Mouse (Mus musculus) neural tube, embryonic 14.5 days (tissue): ENCODE measurements at regions not wholly inside any gene's neighbourhood (a gene's known extent, or its start where the extent isn't known, plus 50 kb on each side); places are given as distances from the start of the nearest gene placed in this dataset.

Experiments
- ATAC-seq: fragments of 200-750 bp; cut with Nextera tagmentation; 2 replicates; pipeline ENCODE4 v1.8.0; 2017; ENCODE audit warnings: low read depth, mild to moderate bottlenecking, moderate TSS enrichment, moderate library complexity
- H3K27ac ChIP-seq: fragments of 300-500 bp; sonication (generic); 2 replicates; pipeline ENCODE4 v1.5.1; 2014; ENCODE audit warnings: low read depth, mild to moderate bottlenecking, control low read depth, low read length, moderate library complexity, mixed read lengths
- H3K27me3 ChIP-seq: fragments of 300-500 bp; sonication (generic); 2 replicates; pipeline ENCODE4 v1.6.1; 2014; ENCODE audit warnings: low read length; ENCODE audit not compliant: control insufficient read depth, insufficient read depth
- H3K36me3 ChIP-seq: fragments of 300-500 bp; sonication (generic); 2 replicates; pipeline ENCODE4 v1.6.1; 2014; ENCODE audit warnings: low read length, mixed read lengths; ENCODE audit not compliant: control insufficient read depth, insufficient read depth
- H3K4me1 ChIP-seq: fragments of 300-500 bp; sonication (generic); 2 replicates; pipeline ENCODE4 v1.6.1; 2014; ENCODE audit warnings: low read length; ENCODE audit not compliant: control insufficient read depth, insufficient read depth
- H3K4me2 ChIP-seq: fragments of 300-500 bp; sonication (generic); 2 replicates; pipeline ENCODE4 v1.6.1; 2014; ENCODE audit warnings: mild to moderate bottlenecking, low read depth, low read length, control low read depth
- H3K4me3 ChIP-seq: fragments of 300-500 bp; sonication (generic); 2 replicates; pipeline ENCODE4 v1.5.1; 2014; ENCODE audit warnings: low read depth, low read length, control low read depth, mixed read lengths
- H3K9ac ChIP-seq: fragments of 300-500 bp; sonication (generic); replicated peaks from 2 replicates; pipeline ENCODE4 v1.6.1; 2014; ENCODE audit warnings: low read depth, mild to moderate bottlenecking, control low read depth, low read length, mixed read lengths
- H3K9me3 ChIP-seq: fragments of 300-500 bp; sonication (generic); 2 replicates; pipeline ENCODE4 v1.6.1; 2016; ENCODE audit warnings: low read length; ENCODE audit not compliant: control insufficient read depth
- WGBS: fragments of 180-500 bp; shearing (Covaris S2); extraction: QIAGEN DNeasy Blood & Tissue Kit; methylation state at CpG from one replicate; pipeline ENCODE4 v1.1.7; 2014; 5-methylcytosine and 5-hydroxymethylcytosine counted together

DNA sequence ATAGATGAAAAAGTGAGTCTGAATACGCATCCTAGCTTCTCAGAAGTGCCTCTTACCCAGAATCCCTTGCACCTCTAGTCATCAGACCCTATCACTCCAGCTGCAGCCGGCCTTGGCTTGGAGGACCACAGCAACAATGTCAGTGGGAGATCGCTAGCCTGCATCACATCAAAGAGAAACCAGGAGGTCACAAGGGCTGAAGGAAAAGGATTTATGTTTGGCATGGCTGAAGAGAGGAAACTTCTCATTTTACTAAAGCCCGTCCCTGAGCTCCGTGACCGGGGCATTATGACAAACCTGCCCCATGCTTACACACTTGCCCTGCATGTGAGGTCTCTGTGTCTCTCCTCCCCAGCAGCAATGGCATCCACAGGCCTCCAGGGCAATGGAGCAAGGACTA, 63.8 kb upstream of the Irf2bp2 start:
- no peak for ATAC-seq
- no peaks in the 10 kb centered on the region for H3K27me3 ChIP-seq

GRCm38 (mm10) chr8:126656554-126657260, 62.9 kb upstream of the Irf2bp2 start:
- 88% methylated on average over 10 of the region's 10 CpGs for WGBS
- H3K4me2 ChIP-seq = no peak overlapping the region
- no peak for ATAC-seq

More for the DNA sequence above, 63.8 kb upstream of the Irf2bp2 start:
- Histone ChIP-seq H3K4me2 (no peak overlapping the region), H3K9ac (no peak overlapping the region), H3K9me3 (no peaks in the 10 kb centered on the region), H3K27ac (no peak overlapping the region), H3K4me3 (no peak overlapping the region), H3K4me1 (peaks cover 38% of the 10 kb centered on the region), H3K36me3 (no peaks in the 10 kb centered on the region)
- WGBS = 48% methylated on average over 6 of the region's 6 CpGs

DNA sequence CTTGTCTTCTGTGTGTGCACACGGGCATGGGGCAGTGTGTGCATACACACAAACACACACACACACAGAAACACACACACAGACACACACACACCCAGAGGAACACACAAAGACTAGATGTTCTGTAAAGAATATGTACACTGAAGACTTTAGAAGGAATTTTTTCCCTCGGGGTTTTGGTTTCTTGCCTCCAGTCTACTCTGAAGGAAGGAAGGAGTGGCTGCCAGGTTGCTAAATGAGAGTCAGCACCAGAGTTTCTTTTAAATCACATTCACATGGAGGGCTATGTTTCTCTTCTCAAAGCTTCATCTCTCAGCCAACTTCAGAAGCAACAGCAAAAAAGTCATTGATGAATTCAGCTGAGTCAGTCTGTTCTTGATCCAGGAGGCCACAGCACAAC, 61.8 kb upstream of the Irf2bp2 start:
- no peak for ATAC-seq
- 67% methylated on average over 2 of the region's 2 CpGs for WGBS
- H3K27ac ChIP-seq = peak overlapping the region; percentile 70

More at GRCm38 (mm10) chr8:126656554-126657260, 62.9 kb upstream of the Irf2bp2 start:
- Histone ChIP-seq H3K4me3 (no peak overlapping the region), H3K27me3 (no peaks in the 10 kb centered on the region), H3K9ac (no peak overlapping the region), H3K27ac (no peak overlapping the region), H3K9me3 (no peaks in the 10 kb centered on the region), H3K4me1 (peaks cover 31% of the 10 kb centered on the region), H3K36me3 (no peaks in the 10 kb centered on the region)

GRCm38 (mm10) chr8:126654353-126654752, 60.6 kb upstream of the Irf2bp2 start:
- Histone ChIP-seq H3K9ac (no peak overlapping the region; the same call in 1 of the 2 replicates), H3K4me3 (no peak overlapping the region), H3K4me2 (no peak overlapping the region), H3K27me3 (no peaks in the 10 kb centered on the region), H3K9me3 (no peaks in the 10 kb centered on the region), H3K36me3 (no peaks in the 10 kb centered on the region), H3K27ac (peak overlapping the region; percentile 70), H3K4me1 (peaks cover 9% of the 10 kb centered on the region)
- ATAC-seq = peak; percentile 76
- WGBS = 41% methylated on average over 7 of the region's 7 CpGs

More for the DNA sequence above, 61.8 kb upstream of the Irf2bp2 start:
- Histone ChIP-seq H3K4me1 (peaks cover 20% of the 10 kb centered on the region), H3K4me2 (no peak overlapping the region), H3K4me3 (no peak overlapping the region), H3K9ac (no peak overlapping the region), H3K36me3 (no peaks in the 10 kb centered on the region), H3K27me3 (no peaks in the 10 kb centered on the region), H3K9me3 (no peaks in the 10 kb centered on the region)

- ATAC-seq = no peak
- no peaks in the 10 kb centered on the region for H3K36me3 ChIP-seq
- H3K4me2 ChIP-seq = no peak overlapping the region
- peaks cover 7% of the 10 kb centered on the region; the same call in 1 of the 2 replicates for H3K4me1 ChIP-seq
- no peaks in the 10 kb centered on the region for H3K9me3 ChIP-seq
- H3K27me3 ChIP-seq = no peaks in the 10 kb centered on the region
- H3K27ac ChIP-seq = no peak overlapping the region
- H3K4me3 ChIP-seq = no peak overlapping the region
- 91% methylated on average over 5 of the region's 5 CpGs for WGBS
- no peak overlapping the region for H3K9ac ChIP-seq
Observed at GRCm38 (mm10) chr8:126652151-126652550, 58.4 kb upstream of the Irf2bp2 start.

DNA sequence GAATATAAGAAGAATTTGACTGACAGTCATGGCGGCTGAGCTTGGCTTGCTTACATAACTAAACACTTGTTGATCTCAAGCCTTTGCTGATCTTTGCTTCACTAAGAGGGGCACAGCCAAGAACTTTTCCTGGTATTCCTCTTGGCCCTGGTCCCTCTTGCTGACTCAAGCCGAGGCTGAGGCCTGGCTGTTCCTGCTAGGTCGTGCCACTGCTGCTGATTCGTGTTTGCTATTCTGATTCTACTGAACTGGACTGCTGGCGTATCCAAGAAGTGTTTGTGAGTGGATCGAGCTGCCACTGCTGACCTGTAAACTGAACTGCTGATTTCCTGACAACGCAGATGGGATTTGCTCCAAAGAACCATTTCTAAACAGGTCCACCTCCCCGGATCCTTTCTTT, 57.2 kb upstream of the Irf2bp2 start:
- Histone ChIP-seq H3K27ac (no peak overlapping the region), H3K4me3 (no peak overlapping the region), H3K4me2 (no peak overlapping the region), H3K9me3 (no peaks in the 10 kb centered on the region), H3K4me1 (peaks cover 7% of the 10 kb centered on the region; the same call in 1 of the 2 replicates), H3K36me3 (no peaks in the 10 kb centered on the region), H3K9ac (no peak overlapping the region), H3K27me3 (no peaks in the 10 kb centered on the region)
- ATAC-seq = no peak
- WGBS = 90% methylated on average over 8 of the region's 8 CpGs

GRCm38 (mm10) chr8:126649305-126649704, 55.5 kb upstream of the Irf2bp2 start:
- Histone ChIP-seq H3K9me3 (no peaks in the 10 kb centered on the region), H3K4me1 (peaks cover 2% of the 10 kb centered on the region; the same call in 1 of the 2 replicates), H3K27ac (no peak overlapping the region), H3K4me3 (no peak overlapping the region), H3K4me2 (no peak overlapping the region), H3K27me3 (no peaks in the 10 kb centered on the region), H3K9ac (no peak overlapping the region), H3K36me3 (no peaks in the 10 kb centered on the region)
- 87% methylated on average over 1 of the region's 1 CpGs for WGBS
- ATAC-seq = no peak

GRCm38 (mm10) chr8:126647350-126647749, 53.6 kb upstream of the Irf2bp2 start:
- Histone ChIP-seq H3K4me2 (no peak overlapping the region), H3K4me1 (no peaks in the 10 kb centered on the region), H3K27me3 (no peaks in the 10 kb centered on the region), H3K9ac (0 out of 2 replicates have a peak overlapping the region, but pooled peaks have one; percentile 11), H3K4me3 (no peak overlapping the region), H3K27ac (no peak overlapping the region), H3K36me3 (no peaks in the 10 kb centered on the region), H3K9me3 (no peaks in the 10 kb centered on the region)
- ATAC-seq = no peak
- 64% methylated on average over 1 of the region's 1 CpGs for whole genome bisulfite sequencing

DNA sequence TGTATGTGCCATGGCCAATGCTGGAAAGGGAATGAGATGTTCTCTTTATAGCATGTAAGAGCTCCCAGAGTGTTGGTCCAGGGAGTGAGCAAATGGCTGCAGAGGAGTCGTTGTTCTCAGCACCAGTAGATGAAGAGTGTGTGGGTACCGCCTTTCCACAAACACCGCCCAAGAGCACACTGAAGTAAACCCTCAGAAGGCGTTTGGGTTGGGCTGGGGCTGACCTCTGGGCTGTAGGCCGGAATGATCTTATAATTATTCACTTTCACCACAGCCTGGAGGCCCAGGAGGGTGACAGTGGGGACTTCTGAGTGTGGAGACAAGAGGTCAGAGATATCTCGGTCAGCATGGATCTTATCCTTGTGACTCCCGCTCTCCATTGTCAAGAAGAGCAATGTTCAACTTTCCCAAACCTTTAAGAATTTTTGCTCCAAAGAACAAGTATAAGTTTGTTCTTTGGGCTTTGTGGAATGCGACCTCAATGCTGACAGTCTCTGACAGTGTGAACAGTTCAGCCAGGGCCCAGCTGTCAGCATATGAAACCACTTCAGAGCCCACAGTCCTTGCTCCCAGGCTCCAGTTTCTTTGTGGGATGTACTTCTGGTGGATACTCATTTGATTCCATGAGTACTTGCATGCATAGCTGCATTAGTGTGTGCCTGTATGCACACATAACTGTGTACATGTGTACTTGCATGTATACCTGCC, 53.0 kb upstream of the Irf2bp2 start:
- no peaks in the 10 kb centered on the region for H3K9me3 ChIP-seq
- H3K9ac ChIP-seq = no peak overlapping the region
- 74% methylated on average over 8 of the region's 8 CpGs for WGBS
- no peak overlapping the region for H3K27ac ChIP-seq
- no peaks in the 10 kb centered on the region for H3K4me1 ChIP-seq
- no peak for ATAC-seq
- no peaks in the 10 kb centered on the region for H3K27me3 ChIP-seq
- H3K4me2 ChIP-seq = no peak overlapping the region
- no peaks in the 10 kb centered on the region for H3K36me3 ChIP-seq
- no peak overlapping the region for H3K4me3 ChIP-seq
